Mouse (Mus musculus): Measurements from ENCODE around the gene Tsg101. TPM values are rescaled to one million over a fixed set of nuclear protein-coding genes. Genes with fewer than 3 reads are reported as not detected.
"Not testable (repeated sequence)": the region's sequence is repeated elsewhere in the genome, so short reads cannot be mapped to it uniquely, and the experiment has no call there.

The Tsg101 gene
- polyA plus RNA-seq, 1 experiment from 2014 or later = 204 TPM

DNA sequence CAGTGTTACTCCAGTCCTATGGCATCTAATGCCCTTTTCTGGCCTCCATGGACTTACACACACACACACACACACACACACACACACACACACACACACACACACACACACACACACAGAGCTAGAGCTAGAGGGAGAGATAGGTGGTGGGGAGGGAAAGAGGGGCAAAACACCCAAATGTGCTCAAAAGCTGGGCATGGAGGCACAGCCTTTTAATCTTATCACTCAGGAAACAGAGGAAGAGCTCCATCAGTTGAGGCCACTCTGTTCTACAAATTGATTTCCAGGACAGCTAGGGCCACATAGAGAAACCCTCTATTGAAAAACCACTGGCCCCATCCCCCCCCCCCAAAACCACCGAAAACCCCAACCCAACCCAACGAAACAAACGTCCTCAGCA, 36.5 kb downstream of the Tsg101 start:
- no peak overlapping the region for H3K27ac ChIP-seq (ENCODE audit: low read depth, low read length)
- H3K4me1 ChIP-seq (ENCODE audit: control insufficient read depth, insufficient read depth, low read length) = no peaks in the 10 kb centered on the region
- no peak overlapping the region for H3K9ac ChIP-seq (ENCODE audit: low read depth, low read length)
- H3K36me3 ChIP-seq (ENCODE audit: control insufficient read depth, insufficient read depth, low read length) = peaks cover 31% of the 10 kb centered on the region
- ATAC-seq (ENCODE audit: low FRiP score, low TSS enrichment) = no peak
- no peaks in the 10 kb centered on the region for H3K9me3 ChIP-seq (ENCODE audit: control insufficient read depth, low read length)
- H3K4me2 ChIP-seq (replicated peaks; ENCODE audit: low read depth, low read length) = no peak overlapping the region
- H3K27me3 ChIP-seq (ENCODE audit: control insufficient read depth, insufficient read depth, low read length) = no peaks in the 10 kb centered on the region
- 77% methylated on average over 3 of the region's 3 CpGs for WGBS
- H3K4me3 ChIP-seq (ENCODE audit: low read length) = no peak overlapping the region

DNA sequence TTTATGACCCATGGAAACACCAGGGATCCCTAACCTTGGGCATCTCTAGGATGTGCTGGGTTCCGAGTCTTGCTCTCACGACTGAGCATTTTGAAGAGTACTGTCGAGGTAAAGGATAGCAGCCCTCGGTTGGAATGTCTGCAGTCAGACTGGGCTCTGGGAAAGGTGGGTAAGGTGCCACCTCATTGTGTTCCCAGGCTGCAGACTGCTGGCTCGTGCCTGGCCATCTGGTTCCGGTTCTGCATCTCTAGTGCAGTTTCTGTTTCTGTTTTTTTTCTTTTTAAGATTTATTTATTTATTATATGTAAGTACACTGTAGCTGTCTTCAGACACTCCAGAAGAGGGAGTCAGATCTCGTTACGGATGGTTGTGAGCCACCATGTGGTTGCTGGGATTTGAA, 37.8 kb downstream of the Tsg101 start:
- 87% methylated on average over 6 of the region's 8 CpGs for WGBS
- H3K9ac ChIP-seq (ENCODE audit: low read depth, low read length); H3K27me3 ChIP-seq (ENCODE audit: control insufficient read depth, insufficient read depth, low read length); H3K9me3 ChIP-seq (ENCODE audit: control insufficient read depth, low read length); H3K27ac ChIP-seq (ENCODE audit: low read depth, low read length); H3K4me2 ChIP-seq (replicated peaks; ENCODE audit: low read depth, low read length); H3K4me1 ChIP-seq (ENCODE audit: control insufficient read depth, insufficient read depth, low read length); ATAC-seq (ENCODE audit: low FRiP score, low TSS enrichment); H3K4me3 ChIP-seq (ENCODE audit: low read length): not testable (repeated sequence)
- peaks cover 18% of the 10 kb centered on the region for H3K36me3 ChIP-seq (ENCODE audit: control insufficient read depth, insufficient read depth, low read length)

DNA sequence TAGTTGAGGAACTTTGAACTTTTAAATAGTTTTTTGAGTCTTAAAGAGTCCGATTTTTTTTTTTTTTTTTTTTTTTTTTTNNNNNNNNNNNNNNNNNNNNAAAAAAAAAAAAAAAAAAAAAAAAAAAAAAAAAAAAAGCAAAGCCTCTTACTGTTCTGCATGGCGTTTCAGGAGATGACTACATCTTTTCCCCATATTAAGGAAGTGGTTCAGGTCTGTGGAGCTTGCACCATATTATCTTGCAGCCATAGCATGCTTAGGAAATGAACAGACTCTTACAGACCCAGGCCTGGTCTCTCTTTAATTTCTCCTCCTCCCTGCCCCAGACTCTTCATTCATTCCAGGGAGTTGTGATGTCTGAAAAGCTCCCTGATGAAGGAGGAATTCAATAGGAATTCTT, 38.8 kb downstream of the Tsg101 start:
- Histone ChIP-seq H3K36me3 (ENCODE audit: control insufficient read depth, insufficient read depth, low read length) (peaks cover 9% of the 10 kb centered on the region), H3K9me3 (ENCODE audit: control insufficient read depth, low read length) (no peaks in the 10 kb centered on the region), H3K4me3 (ENCODE audit: low read length) (no peak overlapping the region), H3K27ac (ENCODE audit: low read depth, low read length) (no peak overlapping the region), H3K27me3 (ENCODE audit: control insufficient read depth, insufficient read depth, low read length) (no peaks in the 10 kb centered on the region), H3K9ac (ENCODE audit: low read depth, low read length) (no peak overlapping the region), H3K4me2 (replicated peaks; ENCODE audit: low read depth, low read length) (no peak overlapping the region), H3K4me1 (ENCODE audit: control insufficient read depth, insufficient read depth, low read length) (no peaks in the 10 kb centered on the region)
- no peak for ATAC-seq (ENCODE audit: low FRiP score, low TSS enrichment)
- WGBS = 85% methylated on average over 2 of the region's 2 CpGs

DNA sequence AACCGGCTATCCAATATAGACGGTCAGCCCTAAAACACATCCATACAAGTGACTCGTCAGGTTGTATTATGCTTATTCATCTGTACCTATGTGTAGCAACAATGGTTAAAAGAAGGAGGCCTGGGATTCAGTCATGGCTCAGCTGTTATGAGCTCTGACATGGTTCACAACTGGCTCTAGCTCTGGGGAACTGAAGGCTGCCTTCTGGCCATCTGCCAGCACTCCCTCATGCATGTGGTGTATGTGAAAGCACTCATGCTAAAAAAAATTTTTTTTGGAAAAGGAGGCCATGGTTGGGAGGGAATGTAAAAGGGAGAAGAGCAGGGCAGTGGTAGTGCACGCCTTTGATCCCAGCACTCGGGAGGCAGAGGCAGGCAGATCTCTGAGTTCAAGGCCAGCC, 39.9 kb downstream of the Tsg101 start:
- H3K9ac ChIP-seq (ENCODE audit: low read depth, low read length) = no peak overlapping the region

DNA sequence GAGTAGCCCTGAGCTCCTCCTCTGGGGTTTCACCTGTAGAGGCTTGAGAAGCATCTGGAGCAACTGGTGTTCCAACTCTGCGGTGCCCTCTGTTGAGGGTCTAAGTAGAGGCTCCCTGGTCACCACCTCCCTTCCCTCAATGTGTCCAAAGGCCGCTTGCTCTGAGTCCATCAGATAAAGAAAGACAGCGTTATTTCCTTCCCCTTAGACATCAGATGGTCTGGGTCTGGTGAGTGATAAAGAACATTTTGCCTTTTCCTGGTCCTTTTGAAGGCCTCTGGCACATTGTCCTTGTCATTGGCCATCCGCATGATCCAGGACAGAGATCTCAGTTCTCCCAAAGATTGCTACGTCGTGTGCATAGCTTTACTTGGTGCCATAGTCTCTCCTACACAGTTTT, 42.5 kb downstream of the Tsg101 start:
- H3K9me3 ChIP-seq (ENCODE audit: control insufficient read depth, low read length) = no peaks in the 10 kb centered on the region
- H3K36me3 ChIP-seq (ENCODE audit: control insufficient read depth, insufficient read depth, low read length) = no peaks in the 10 kb centered on the region
- H3K27me3 ChIP-seq (ENCODE audit: control insufficient read depth, insufficient read depth, low read length) = no peaks in the 10 kb centered on the region
- H3K27ac ChIP-seq (ENCODE audit: low read depth, low read length) = no peak overlapping the region
- H3K4me3 ChIP-seq (ENCODE audit: low read length) = no peak overlapping the region
- no peak for ATAC-seq (ENCODE audit: low FRiP score, low TSS enrichment)
- WGBS = 87% methylated on average over 6 of the region's 6 CpGs
- no peaks in the 10 kb centered on the region for H3K4me1 ChIP-seq (ENCODE audit: control insufficient read depth, insufficient read depth, low read length)
- no peak overlapping the region for H3K9ac ChIP-seq (ENCODE audit: low read depth, low read length)
- no peak overlapping the region for H3K4me2 ChIP-seq (replicated peaks; ENCODE audit: low read depth, low read length)

More for the DNA sequence above, 39.9 kb downstream of the Tsg101 start:
- H3K9me3 ChIP-seq (ENCODE audit: control insufficient read depth, low read length) = no peaks in the 10 kb centered on the region
- H3K4me3 ChIP-seq (ENCODE audit: low read length) = no peak overlapping the region
- H3K4me2 ChIP-seq (replicated peaks; ENCODE audit: low read depth, low read length) = no peak overlapping the region
- no peaks in the 10 kb centered on the region for H3K4me1 ChIP-seq (ENCODE audit: control insufficient read depth, insufficient read depth, low read length)
- no peak overlapping the region for H3K27ac ChIP-seq (ENCODE audit: low read depth, low read length)
- H3K36me3 ChIP-seq (ENCODE audit: control insufficient read depth, insufficient read depth, low read length) = peaks cover 2% of the 10 kb centered on the region; the same call in 1 of the 2 replicates
- no peak for ATAC-seq (ENCODE audit: low FRiP score, low TSS enrichment)
- no peaks in the 10 kb centered on the region for H3K27me3 ChIP-seq (ENCODE audit: control insufficient read depth, insufficient read depth, low read length)
- WGBS = 92% methylated on average over 5 of the region's 5 CpGs

DNA sequence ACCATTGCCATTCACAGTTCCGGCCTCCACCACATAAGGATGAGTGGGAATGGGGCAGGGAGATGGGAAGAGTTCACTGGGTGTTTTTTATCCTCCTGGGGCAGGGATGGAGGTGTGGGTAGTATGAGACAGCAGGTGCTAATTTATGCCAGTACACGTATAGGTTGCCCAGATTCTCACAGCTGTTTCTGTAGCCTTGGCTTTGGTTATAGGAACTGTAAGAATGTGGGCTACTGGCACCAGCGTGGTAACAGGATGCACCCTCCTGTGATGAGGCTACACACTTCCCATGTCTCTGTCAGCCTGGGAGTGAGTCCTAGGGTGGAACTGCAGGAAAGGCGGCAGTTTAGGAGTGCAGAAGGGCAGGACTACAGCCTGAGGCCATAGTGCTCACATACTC, 42.9 kb downstream of the Tsg101 start:
- no peak overlapping the region for H3K4me2 ChIP-seq (replicated peaks; ENCODE audit: low read depth, low read length)
- no peaks in the 10 kb centered on the region for H3K4me1 ChIP-seq (ENCODE audit: control insufficient read depth, insufficient read depth, low read length)
- no peak overlapping the region for H3K4me3 ChIP-seq (ENCODE audit: low read length)
- WGBS = 66% methylated on average over 4 of the region's 4 CpGs
- H3K9me3 ChIP-seq (ENCODE audit: control insufficient read depth, low read length) = no peaks in the 10 kb centered on the region
- H3K9ac ChIP-seq (ENCODE audit: low read depth, low read length) = no peak overlapping the region
- no peaks in the 10 kb centered on the region for H3K36me3 ChIP-seq (ENCODE audit: control insufficient read depth, insufficient read depth, low read length)
- ATAC-seq (ENCODE audit: low FRiP score, low TSS enrichment) = no peak
- no peak overlapping the region for H3K27ac ChIP-seq (ENCODE audit: low read depth, low read length)
- H3K27me3 ChIP-seq (ENCODE audit: control insufficient read depth, insufficient read depth, low read length) = no peaks in the 10 kb centered on the region

DNA sequence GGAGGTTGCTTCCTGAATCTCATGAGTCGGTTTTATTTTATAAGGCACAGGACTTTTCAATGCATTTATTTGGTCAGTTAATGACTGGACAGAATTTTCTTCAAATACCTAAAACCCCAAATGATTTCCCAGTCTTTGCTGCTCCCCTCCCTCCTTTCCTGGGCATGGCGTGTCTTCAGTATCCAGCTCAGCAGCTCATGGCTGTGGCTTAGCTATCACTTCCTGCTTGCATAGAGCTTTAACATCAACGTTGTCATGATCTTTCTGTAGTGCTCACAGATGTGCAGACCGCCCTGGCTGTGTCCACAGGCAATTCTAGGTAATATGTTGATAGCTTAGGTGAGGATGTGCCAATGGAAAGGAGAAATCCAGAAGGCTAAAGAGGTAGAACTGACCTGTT, 47.8 kb downstream of the Tsg101 start:
- Histone ChIP-seq H3K4me2 (replicated peaks; ENCODE audit: low read depth, low read length) (no peak overlapping the region), H3K4me1 (ENCODE audit: control insufficient read depth, insufficient read depth, low read length) (no peaks in the 10 kb centered on the region), H3K27ac (ENCODE audit: low read depth, low read length) (no peak overlapping the region)

DNA sequence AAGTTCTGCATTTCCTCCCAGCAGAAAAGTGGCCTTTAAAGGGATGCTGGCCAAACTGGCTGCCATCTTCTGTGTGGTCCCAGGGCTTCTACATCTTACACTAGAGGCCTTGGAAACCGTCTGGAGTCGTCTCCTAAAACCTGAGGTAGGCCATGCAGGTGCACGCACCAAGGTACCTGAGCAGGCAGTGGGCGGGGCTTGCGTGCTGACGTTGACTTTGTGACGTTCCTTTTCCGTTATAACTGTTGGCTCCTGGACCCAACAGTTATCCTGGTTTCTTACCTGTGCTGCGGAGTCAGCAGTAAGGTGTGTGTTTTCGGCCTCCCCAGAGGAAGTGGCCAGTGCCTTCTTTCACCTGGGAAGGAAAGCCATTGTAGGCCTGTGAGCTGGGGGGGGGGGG, 58.8 kb downstream of the Tsg101 start, which contains the start of gene Ldhc:
TSS of gene Ldhc (plus strand) at position 208 of the 400 bp plus-strand sequence.
- WGBS = 40% methylated on average over 10 of the region's 10 CpGs
- Histone ChIP-seq H3K4me1 (ENCODE audit: control insufficient read depth, insufficient read depth, low read length) (no peaks in the 10 kb centered on the region), H3K4me3 (ENCODE audit: low read length) (no peak within 1 kb of the TSS), H3K9me3 (ENCODE audit: control insufficient read depth, low read length) (no peaks in the 10 kb centered on the region), H3K9ac (ENCODE audit: low read depth, low read length) (no peak within 1 kb of the TSS), H3K27me3 (ENCODE audit: control insufficient read depth, insufficient read depth, low read length) (no peaks in the 10 kb centered on the region), H3K36me3 (ENCODE audit: control insufficient read depth, insufficient read depth, low read length) (peaks cover 5% of the 10 kb centered on the region), H3K4me2 (replicated peaks; ENCODE audit: low read depth, low read length) (no peak within 1 kb of the TSS), H3K27ac (ENCODE audit: low read depth, low read length) (no peak within 1 kb of the TSS)
- 0 out of 2 replicates have a peak, but pooled peaks have one; percentile 24 for ATAC-seq (ENCODE audit: low FRiP score, low TSS enrichment)

More for the DNA sequence above, 47.8 kb downstream of the Tsg101 start:
- no peaks in the 10 kb centered on the region for H3K27me3 ChIP-seq (ENCODE audit: control insufficient read depth, insufficient read depth, low read length)
- no peak for ATAC-seq (ENCODE audit: low FRiP score, low TSS enrichment)
- H3K4me3 ChIP-seq (ENCODE audit: low read length) = no peak overlapping the region
- H3K9ac ChIP-seq (ENCODE audit: low read depth, low read length) = no peak overlapping the region
- WGBS = 78% methylated on average over 4 of the region's 4 CpGs
- H3K36me3 ChIP-seq (ENCODE audit: control insufficient read depth, insufficient read depth, low read length) = no peaks in the 10 kb centered on the region
- no peaks in the 10 kb centered on the region for H3K9me3 ChIP-seq (ENCODE audit: control insufficient read depth, low read length)

DNA sequence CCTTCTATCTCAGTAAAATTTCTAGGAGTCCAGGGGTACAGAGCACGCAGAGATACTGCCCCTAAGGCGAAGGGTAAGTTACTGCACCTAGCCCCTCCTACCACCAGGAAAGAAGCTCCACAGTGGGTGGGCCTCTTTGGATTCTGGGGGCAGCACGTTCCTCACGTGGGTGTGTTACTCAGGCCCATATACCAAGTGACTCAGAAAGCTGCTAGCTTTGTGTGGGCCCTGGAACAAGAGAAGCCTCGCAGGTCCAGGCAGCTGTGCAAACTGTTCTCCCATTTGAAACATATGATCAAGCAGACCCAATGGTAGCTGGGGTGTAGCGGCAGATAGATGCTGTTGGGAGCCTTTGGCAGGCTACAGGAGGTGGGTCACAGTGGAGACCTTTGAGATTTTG, 60.7 kb downstream of the Tsg101 start:
- Histone ChIP-seq H3K4me3 (ENCODE audit: low read length) (no peak overlapping the region), H3K36me3 (ENCODE audit: control insufficient read depth, insufficient read depth, low read length) (peaks cover 24% of the 10 kb centered on the region), H3K9me3 (ENCODE audit: control insufficient read depth, low read length) (no peaks in the 10 kb centered on the region), H3K4me2 (replicated peaks; ENCODE audit: low read depth, low read length) (no peak overlapping the region), H3K9ac (ENCODE audit: low read depth, low read length) (no peak overlapping the region), H3K27ac (ENCODE audit: low read depth, low read length) (no peak overlapping the region), H3K4me1 (ENCODE audit: control insufficient read depth, insufficient read depth, low read length) (no peaks in the 10 kb centered on the region), H3K27me3 (ENCODE audit: control insufficient read depth, insufficient read depth, low read length) (no peaks in the 10 kb centered on the region)
- 60% methylated on average over 6 of the region's 6 CpGs for WGBS
- no peak for ATAC-seq (ENCODE audit: low FRiP score, low TSS enrichment)

Measured in kidney, embryonic 14.5 days (tissue).